Comparison of ENCODE assay signal across 8 mouse cellular contexts in the genomic region with DNA sequence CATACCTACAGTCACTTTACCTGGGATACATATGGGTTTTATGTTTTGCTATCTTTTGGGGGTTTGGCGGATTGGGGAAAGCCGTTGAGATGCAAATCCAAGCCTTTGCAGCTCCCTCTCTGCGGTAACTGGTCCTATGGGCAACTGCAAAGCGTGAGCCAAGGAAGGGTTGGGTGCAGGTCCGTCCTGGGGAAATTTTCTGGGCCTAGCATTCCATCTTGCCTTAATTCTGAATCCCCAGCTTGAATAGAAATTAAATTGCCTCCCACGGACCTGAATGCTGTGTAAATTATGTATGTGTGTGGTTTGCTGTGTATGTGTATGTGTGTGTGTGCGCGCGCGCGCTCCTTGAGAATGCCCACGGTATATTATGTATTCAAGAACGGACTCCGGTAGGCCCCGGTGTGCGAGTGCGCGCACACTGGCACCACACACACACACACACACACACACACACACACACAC. TPM values are rescaled to one million over a fixed set of nuclear protein-coding genes. Genes with fewer than 3 reads are reported as not detected.
DNase-seq lines count a peak whose midpoint lies in the region; ATAC-seq lines count a peak whose summit lies in the region.

No protein-coding gene starts in this region.

- peak overlapping the region; percentile 87 for H3K4me2 ChIP-seq in lung, embryonic 16.5 days (ENCODE audit: low read depth, low read length)
- H3K4me2 ChIP-seq in intestine, embryonic 16.5 days (ENCODE audit: low read depth, low read length) = peak overlapping the region; percentile 93
- peak overlapping the region; percentile 98 for H3K4me2 ChIP-seq in neural tube, embryonic 13.5 days

- peak overlapping the region; percentile 82 for H3K27ac ChIP-seq in lung, embryonic 16.5 days (ENCODE audit: low read length)
- peak overlapping the region; percentile 52 for H3K27ac ChIP-seq in intestine, embryonic 16.5 days (ENCODE audit: low read length)
- H3K27ac ChIP-seq in neural tube, embryonic 13.5 days (replicated peaks) = peak overlapping the region; percentile 89

- H3K36me3 ChIP-seq in lung, embryonic 16.5 days (ENCODE audit: control insufficient read depth, insufficient read depth, low read length) = no peaks in the 10 kb centered on the region
- H3K36me3 ChIP-seq in intestine, embryonic 16.5 days (ENCODE audit: control insufficient read depth, insufficient read depth, low read length) = no peaks in the 10 kb centered on the region
- no peaks in the 10 kb centered on the region for H3K36me3 ChIP-seq in neural tube, embryonic 13.5 days

- H3K9ac ChIP-seq in lung, embryonic 16.5 days (ENCODE audit: low read length) = peak overlapping the region; percentile 83
- H3K9ac ChIP-seq in intestine, embryonic 16.5 days (ENCODE audit: low read depth, low read length) = peak overlapping the region; percentile 85
- peak overlapping the region; percentile 92 for H3K9ac ChIP-seq in neural tube, embryonic 13.5 days

- H3K4me1 ChIP-seq in lung, embryonic 16.5 days (replicated peaks; ENCODE audit: control insufficient read depth, insufficient read depth, low read length) = peaks cover 44% of the 10 kb centered on the region
- H3K4me1 ChIP-seq in intestine, embryonic 16.5 days (ENCODE audit: control insufficient read depth, insufficient read depth, low read length) = peaks cover 29% of the 10 kb centered on the region
- H3K4me1 ChIP-seq in neural tube, embryonic 13.5 days (replicated peaks) = peaks cover 71% of the 10 kb centered on the region

- WGBS in lung, embryonic 16.5 days = 6% methylated on average over 18 of the region's 18 CpGs
- 2% methylated on average over 18 of the region's 18 CpGs for WGBS in intestine, embryonic 16.5 days
- WGBS in neural tube, embryonic 13.5 days = 1% methylated on average over 18 of the region's 18 CpGs

- no peak for ATAC-seq in lung, embryonic 16.5 days (ENCODE audit: low read depth)
- no peak for ATAC-seq in intestine, embryonic 16.5 days
- ATAC-seq in neural tube, embryonic 13.5 days (ENCODE audit: low read depth) = 0 out of 2 replicates have a peak, but pooled peaks have one; percentile 2

- no peaks in the 10 kb centered on the region; the same call in 1 of the 2 replicates for H3K27me3 ChIP-seq in lung, embryonic 16.5 days (ENCODE audit: control insufficient read depth, insufficient read depth, low read depth, low read length)
- no peaks in the 10 kb centered on the region for H3K27me3 ChIP-seq in intestine, embryonic 16.5 days (replicated peaks; ENCODE audit: control insufficient read depth, insufficient read depth, low read length)
- H3K27me3 ChIP-seq in neural tube, embryonic 13.5 days = peaks cover 41% of the 10 kb centered on the region

- H3K4me3 ChIP-seq in lung, embryonic 16.5 days (ENCODE audit: low read length) = peak overlapping the region; percentile 75
- peak overlapping the region; percentile 72 for H3K4me3 ChIP-seq in intestine, embryonic 16.5 days (ENCODE audit: low read length)
- peak overlapping the region; percentile 79 for H3K4me3 ChIP-seq in neural tube, embryonic 13.5 days

- DNase-seq in cerebellum, adult 8-10 months = peak; percentile 11
- DNase-seq in cerebellum, adult 9-11 months = no peak
- no peak for DNase-seq in lung, postnatal 14 days
- no peak for DNase-seq in urinary bladder, postnatal 36 days (ENCODE audit: low spot score in 2 of 2)
- DNase-seq in thymus, postnatal 36 days = no peak

- no peaks in the 10 kb centered on the region for H3K9me3 ChIP-seq in lung, embryonic 16.5 days (ENCODE audit: control insufficient read depth, low read length)
- no peaks in the 10 kb centered on the region for H3K9me3 ChIP-seq in intestine, embryonic 16.5 days (ENCODE audit: control insufficient read depth, low read length)
- no peaks in the 10 kb centered on the region for H3K9me3 ChIP-seq in neural tube, embryonic 13.5 days

RNA-seq across cellular contexts. Expression of a gene that starts 2.5 kb away (rescaled TPM):
- 11.6 and 13.3 TPM in 2 replicates for polyA plus RNA-seq in lung, embryonic 16.5 days (2015; fragmentation: Nextera tagmentation; extraction: Ambion mirVana)
- polyA plus RNA-seq in intestine, embryonic 16.5 days (2015; fragmentation: Nextera tagmentation; extraction: Ambion mirVana) = 23.0 and 23.7 TPM in 2 replicates
- 32.7 and 37.0 TPM in 2 replicates for polyA plus RNA-seq in neural tube, embryonic 13.5 days (2015; fragmentation: Nextera tagmentation; extraction: Ambion mirVana)
